Mouse (Mus musculus): ENCODE data around the gene Gm10282. TPM values are rescaled to one million over a fixed set of nuclear protein-coding genes. Genes with fewer than 3 reads are reported as not detected.

Gm10282 gene
- total and polyA plus RNA-seq, 2 experiments from 2014 or later: 0.15 to 8.4 TPM

DNA sequence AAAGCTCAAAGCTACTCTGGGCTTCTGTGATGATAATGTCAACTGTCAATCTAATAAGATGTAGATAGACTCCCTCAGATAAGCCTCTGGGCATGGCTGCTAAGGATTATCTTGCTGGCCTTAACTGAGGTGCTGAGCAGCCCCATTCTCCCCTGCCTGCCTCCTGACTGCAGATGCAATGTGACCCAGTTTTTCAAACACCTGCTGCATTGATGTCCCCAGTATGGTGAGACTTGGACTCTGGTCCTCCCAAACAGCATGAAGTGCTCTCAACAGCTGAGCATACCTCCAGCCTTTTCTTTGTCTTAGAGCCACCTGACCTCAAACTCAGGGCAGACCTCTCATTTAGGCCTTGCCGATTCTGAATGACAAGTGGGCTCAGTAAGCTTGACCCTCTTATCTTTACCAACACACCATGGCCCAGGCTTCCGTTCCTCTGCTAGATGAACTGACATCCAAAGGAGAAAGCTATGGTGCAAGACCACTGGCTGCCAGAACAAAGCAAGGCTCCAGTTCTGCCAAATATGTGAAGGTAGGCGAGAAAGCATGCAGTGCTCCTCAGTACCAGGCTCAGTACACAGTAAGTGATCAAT lies 8.0 kb upstream of the Gm10282 start:
- Histone ChIP-seq H3K4me3 (ENCODE audit: low read depth, low read length) (no peak overlapping the region), H3K27me3 (ENCODE audit: control insufficient read depth, insufficient read depth, low read length) (no peaks in the 10 kb centered on the region), H3K36me3 (replicated peaks; ENCODE audit: control insufficient read depth, insufficient read depth, low read length) (no peaks in the 10 kb centered on the region), H3K9ac (replicated peaks; ENCODE audit: low read depth, low read length) (no peak overlapping the region), H3K4me1 (ENCODE audit: control insufficient read depth, insufficient read depth) (peaks cover 14% of the 10 kb centered on the region), H3K9me3 (replicated peaks; ENCODE audit: control insufficient read depth, low read length) (no peaks in the 10 kb centered on the region), H3K4me2 (ENCODE audit: low read depth, low read length) (no peak overlapping the region), H3K27ac (ENCODE audit: low read depth) (no peak overlapping the region)
- no peak for DNase-seq (ENCODE audit: low spot score)
- WGBS: 62% methylated on average over 3 of the region's 3 CpGs
- no peak for ATAC-seq (ENCODE audit: insufficient read depth, low read depth)
- TF ChIP-seq EP300 (IDR thresholded peaks at IDR 0.05; ENCODE audit: low read depth) (no peak), CTCF (IDR thresholded peaks at IDR 0.05; ENCODE audit: low read depth) (no peak)

DNA sequence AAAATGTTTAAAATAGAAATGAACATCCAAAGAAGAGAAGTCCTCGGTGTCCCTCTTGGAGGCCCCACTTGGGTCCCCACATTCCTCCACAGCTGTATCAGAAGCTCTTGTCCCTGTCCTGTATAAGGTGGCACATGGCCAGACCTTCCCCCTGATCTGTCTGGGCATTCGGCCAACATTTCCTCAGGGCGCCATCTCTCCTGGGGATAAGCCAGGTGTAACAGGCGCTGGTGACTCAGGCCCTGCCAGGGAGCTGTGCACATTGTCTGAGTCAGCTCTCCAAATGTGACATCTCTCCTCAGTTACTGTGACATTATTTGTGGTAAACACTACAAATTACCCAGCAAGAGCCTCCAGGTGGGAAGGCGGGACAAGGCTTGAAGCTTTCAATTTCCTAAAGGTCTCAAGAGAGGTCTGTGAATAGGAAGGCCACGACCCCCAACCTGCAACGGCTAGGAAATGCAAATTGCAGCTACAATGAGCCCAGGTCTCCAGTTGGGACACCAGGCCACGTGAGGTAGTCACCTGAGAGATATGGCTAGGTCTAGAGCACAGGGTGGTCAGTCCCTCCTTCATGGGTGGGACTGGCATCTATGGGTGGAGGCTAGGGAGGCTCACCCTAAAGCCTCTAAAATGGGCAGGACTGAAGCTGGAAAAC lies 5.9 kb upstream of the Gm10282 start:
- H3K4me1 ChIP-seq (ENCODE audit: control insufficient read depth, insufficient read depth): peaks cover 8% of the 10 kb centered on the region
- TF ChIP-seq CTCF (IDR thresholded peaks at IDR 0.05; ENCODE audit: low read depth) (no peak), EP300 (IDR thresholded peaks at IDR 0.05; ENCODE audit: low read depth) (peak; percentile 82; the same call in 1 of the 2 replicates)
- H3K9ac ChIP-seq (replicated peaks; ENCODE audit: low read depth, low read length): no peak overlapping the region
- no peak overlapping the region for H3K4me2 ChIP-seq (ENCODE audit: low read depth, low read length)
- peak overlapping the region; percentile 87 for H3K27ac ChIP-seq (ENCODE audit: low read depth)
- ATAC-seq (ENCODE audit: insufficient read depth, low read depth) (peak; percentile 87), DNase-seq (ENCODE audit: low spot score) (peak; percentile 85)
- no peaks in the 10 kb centered on the region for H3K36me3 ChIP-seq (replicated peaks; ENCODE audit: control insufficient read depth, insufficient read depth, low read length)
- H3K4me3 ChIP-seq (ENCODE audit: low read depth, low read length): no peak overlapping the region
- WGBS: 28% methylated on average over 8 of the region's 8 CpGs
- no peaks in the 10 kb centered on the region for H3K9me3 ChIP-seq (replicated peaks; ENCODE audit: control insufficient read depth, low read length)
- H3K27me3 ChIP-seq (ENCODE audit: control insufficient read depth, insufficient read depth, low read length): no peaks in the 10 kb centered on the region

DNA sequence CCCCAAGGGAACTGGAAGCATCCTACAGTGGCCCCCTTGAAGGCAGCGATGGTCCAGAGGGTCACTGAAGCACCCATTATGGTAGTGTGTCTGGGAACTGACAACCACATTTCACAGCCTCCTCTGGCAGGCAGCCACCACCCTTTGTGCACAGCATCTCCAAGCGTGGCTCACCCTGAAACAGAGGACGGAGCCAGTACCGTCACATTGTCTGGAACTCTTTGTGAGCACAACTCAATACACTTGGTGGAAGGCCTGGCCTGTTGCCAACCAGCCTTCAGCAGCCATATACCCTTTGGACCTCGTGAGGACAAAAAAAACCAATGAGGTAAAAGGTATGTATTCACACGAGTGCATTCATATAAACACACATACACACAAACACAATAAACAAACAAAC lies 3.2 kb upstream of the Gm10282 start:
- TF ChIP-seq CTCF (IDR thresholded peaks at IDR 0.05; ENCODE audit: low read depth): no peak
- no peak for TF ChIP-seq EP300 (IDR thresholded peaks at IDR 0.05; ENCODE audit: low read depth)
- Histone ChIP-seq H3K27me3 (ENCODE audit: control insufficient read depth, insufficient read depth, low read length) (no peaks in the 10 kb centered on the region), H3K9ac (replicated peaks; ENCODE audit: low read depth, low read length) (no peak overlapping the region), H3K36me3 (replicated peaks; ENCODE audit: control insufficient read depth, insufficient read depth, low read length) (no peaks in the 10 kb centered on the region), H3K4me2 (ENCODE audit: low read depth, low read length) (no peak overlapping the region), H3K27ac (ENCODE audit: low read depth) (peak overlapping the region; percentile 32), H3K4me1 (ENCODE audit: control insufficient read depth, insufficient read depth) (peaks cover 8% of the 10 kb centered on the region), H3K4me3 (ENCODE audit: low read depth, low read length) (no peak overlapping the region), H3K9me3 (replicated peaks; ENCODE audit: control insufficient read depth, low read length) (no peaks in the 10 kb centered on the region)
- peak; percentile 63 for ATAC-seq (ENCODE audit: insufficient read depth, low read depth)
- peak; percentile 76 for DNase-seq (ENCODE audit: low spot score)
- 7% methylated on average over 6 of the region's 6 CpGs for WGBS

DNA sequence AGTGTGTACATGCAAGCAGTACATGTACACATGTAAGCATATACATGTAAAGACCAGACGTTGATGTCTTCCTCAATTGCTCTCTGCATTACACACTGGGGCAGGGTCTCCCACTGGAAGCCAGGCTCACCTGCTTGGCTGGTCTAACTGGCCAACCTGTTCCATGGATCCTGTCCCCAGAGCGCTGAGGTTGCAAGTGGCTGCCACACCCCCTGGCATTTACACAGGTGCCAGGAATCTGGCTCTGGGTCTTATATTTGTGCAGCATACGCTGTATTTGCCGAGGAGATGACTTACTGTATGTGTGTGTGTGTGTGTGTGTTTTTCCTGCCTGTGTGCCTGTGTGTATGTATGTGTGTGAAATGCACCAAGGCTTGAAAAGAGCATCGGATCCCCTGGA lies 1.9 kb upstream of the Gm10282 start:
- Histone ChIP-seq H3K9me3 (replicated peaks; ENCODE audit: control insufficient read depth, low read length) (no peaks in the 10 kb centered on the region), H3K4me1 (ENCODE audit: control insufficient read depth, insufficient read depth) (peaks cover 12% of the 10 kb centered on the region), H3K4me2 (ENCODE audit: low read depth, low read length) (no peak overlapping the region), H3K4me3 (ENCODE audit: low read depth, low read length) (no peak overlapping the region), H3K27me3 (ENCODE audit: control insufficient read depth, insufficient read depth, low read length) (no peaks in the 10 kb centered on the region), H3K36me3 (replicated peaks; ENCODE audit: control insufficient read depth, insufficient read depth, low read length) (no peaks in the 10 kb centered on the region), H3K27ac (ENCODE audit: low read depth) (no peak overlapping the region), H3K9ac (replicated peaks; ENCODE audit: low read depth, low read length) (no peak overlapping the region)
- TF ChIP-seq EP300 (IDR thresholded peaks at IDR 0.05; ENCODE audit: low read depth): no peak
- TF ChIP-seq CTCF (IDR thresholded peaks at IDR 0.05; ENCODE audit: low read depth): no peak
- 87% methylated on average over 5 of the region's 5 CpGs for WGBS
- no peak for ATAC-seq (ENCODE audit: insufficient read depth, low read depth)
- DNase-seq (ENCODE audit: low spot score): no peak

DNA sequence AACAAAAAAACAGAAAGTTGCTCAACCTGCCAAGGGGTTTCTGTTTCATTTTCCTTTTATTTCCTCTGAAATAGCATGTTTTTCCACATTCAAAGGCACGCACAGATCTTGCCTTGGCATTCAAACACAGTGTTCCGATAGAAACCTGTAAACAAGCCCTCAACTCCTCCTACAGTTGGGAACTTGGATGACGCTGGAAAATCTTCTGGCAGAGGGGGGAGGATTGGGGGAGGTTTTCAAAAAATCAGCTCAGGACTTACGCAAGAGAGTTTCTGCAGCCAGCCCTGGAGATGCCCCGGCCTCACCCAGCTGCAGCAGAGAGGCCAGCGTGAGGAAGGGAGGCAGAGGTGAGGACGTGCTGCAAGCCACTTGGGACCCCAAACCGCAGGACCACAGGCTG lies 1.4 kb downstream of the Gm10282 start:
- Histone ChIP-seq H3K9me3 (replicated peaks; ENCODE audit: control insufficient read depth, low read length) (no peaks in the 10 kb centered on the region), H3K27ac (ENCODE audit: low read depth) (peak overlapping the region; percentile 82), H3K4me2 (ENCODE audit: low read depth, low read length) (peak overlapping the region; percentile 18), H3K4me1 (ENCODE audit: control insufficient read depth, insufficient read depth) (peaks cover 14% of the 10 kb centered on the region), H3K4me3 (ENCODE audit: low read depth, low read length) (no peak overlapping the region), H3K36me3 (replicated peaks; ENCODE audit: control insufficient read depth, insufficient read depth, low read length) (no peaks in the 10 kb centered on the region), H3K27me3 (ENCODE audit: control insufficient read depth, insufficient read depth, low read length) (no peaks in the 10 kb centered on the region), H3K9ac (replicated peaks; ENCODE audit: low read depth, low read length) (no peak overlapping the region)
- ATAC-seq (ENCODE audit: insufficient read depth, low read depth): peak; percentile 63
- 46% methylated on average over 8 of the region's 8 CpGs for WGBS
- TF ChIP-seq CTCF (IDR thresholded peaks at IDR 0.05; ENCODE audit: low read depth) (0 out of 2 replicates have a peak, but pooled peaks have one; percentile 16), EP300 (IDR thresholded peaks at IDR 0.05; ENCODE audit: low read depth) (peak; percentile 66; the same call in 1 of the 2 replicates)
- peak; percentile 81 for DNase-seq (ENCODE audit: low spot score)

All from heart, postnatal 0 days (tissue).